Mouse (Mus musculus): Measurements from ENCODE around the gene Trip4. TPM values are rescaled to one million over a fixed set of nuclear protein-coding genes. Genes with fewer than 3 reads are reported as not detected.
A peak's percentile ranks its signal among the peaks of the same experiment; 100 is the strongest.

The Trip4 gene
- total and polyA plus RNA-seq, 3 experiments: 13.4 to 13.5 TPM; not detected in 1

GRCm38 (mm10) chr9:65820301-65820700, 88.3 kb downstream of the Trip4 start:
- peaks cover 4 to 10% of the 10 kb centered on the region in 2 experiments for H3K4me1 ChIP-seq (ENCODE audit: control insufficient read depth in 1 of 2, insufficient read depth in 2 of 2, low read length in 2 of 2)

GRCm38 (mm10) chr9:65818402-65818801, 90.2 kb downstream of the Trip4 start:
- Histone ChIP-seq H3K9me3 (replicated peaks; ENCODE audit: insufficient read depth, low read length) (no peaks in the 10 kb centered on the region), H3K9ac (ENCODE audit: control insufficient read depth, low read depth, low read length, poor library complexity, severe bottlenecking) (no peak overlapping the region), H3K4me1 (ENCODE audit: control insufficient read depth in 1 of 2, insufficient read depth in 2 of 2, low read length in 2 of 2) (peaks cover 2 to 4% of the 10 kb centered on the region in 2 experiments; a peak in 3 of 4 replicates), H3K27me3 (ENCODE audit: control insufficient read depth in 1 of 2, insufficient read depth in 2 of 2, low read length in 2 of 2) (no peaks in the 10 kb centered on the region), H3K27ac (ENCODE audit: control insufficient read depth, low read depth, low read length) (no peak overlapping the region), H3K36me3 (ENCODE audit: control insufficient read depth in 1 of 2, insufficient read depth in 2 of 2, low read length in 2 of 2) (peaks cover 0 to 10% of the 10 kb centered on the region in 2 experiments; a peak in 3 of 4 replicates), H3K79me2 (ENCODE audit: control insufficient read depth, insufficient read depth, low read length, poor library complexity) (peaks cover 36% of the 10 kb centered on the region), H3K4me3 (ENCODE audit: control insufficient read depth in 1 of 2, insufficient read depth in 1 of 2, low read depth in 2 of 2, low read length in 2 of 2) (no peak overlapping the region)
- no peak for DNase-seq (ENCODE audit: low read depth, low spot score)
- TF ChIP-seq EP300 (IDR thresholded peaks at IDR 0.05; ENCODE audit: low read depth in 1 of 2, low read length in 2 of 2) (no peak), ZKSCAN1 (IDR thresholded peaks at IDR 0.05; ENCODE audit: low read depth, low read length) (no peak), UBTF (IDR thresholded peaks at IDR 0.05; ENCODE audit: borderline replicate concordance, insufficient read depth, low read depth, low read length) (no peak), NRF1 (IDR thresholded peaks at IDR 0.05; ENCODE audit: insufficient read depth, low read depth, low read length, poor library complexity, severe bottlenecking) (no peak), ELF1 (IDR thresholded peaks at IDR 0.05; ENCODE audit: low read depth, low read length) (no peak), MEF2A (IDR thresholded peaks at IDR 0.05; ENCODE audit: extremely low read depth, insufficient replicate concordance, low read depth, low read length, poor library complexity, severe bottlenecking) (no peak), ZC3H11A (IDR thresholded peaks at IDR 0.05; ENCODE audit: low read depth, low read length) (no peak), SMC3 (IDR thresholded peaks at IDR 0.05; ENCODE audit: low read depth, low read length) (no peak), TBP (IDR thresholded peaks at IDR 0.05; ENCODE audit: low read depth, low read length) (no peak), ZMIZ1 (IDR thresholded peaks at IDR 0.05; ENCODE audit: low read depth, low read length) (no peak), USF1 (IDR thresholded peaks at IDR 0.05; ENCODE audit: low read depth, low read length) (no peak), GATA1 (IDR thresholded peaks at IDR 0.05; ENCODE audit: low read depth, low read length) (no peak)

More at GRCm38 (mm10) chr9:65820301-65820700, 88.3 kb downstream of the Trip4 start:
- DNase-seq (ENCODE audit: low read depth, low spot score): no peak
- Histone ChIP-seq H3K27ac (ENCODE audit: control insufficient read depth, low read depth, low read length) (no peak overlapping the region), H3K9me3 (replicated peaks; ENCODE audit: insufficient read depth, low read length) (no peaks in the 10 kb centered on the region), H3K36me3 (ENCODE audit: control insufficient read depth in 1 of 2, insufficient read depth in 2 of 2, low read length in 2 of 2) (peaks cover 0 to 21% of the 10 kb centered on the region in 2 experiments; a peak in 2 of 4 replicates), H3K9ac (ENCODE audit: control insufficient read depth, low read depth, low read length, poor library complexity, severe bottlenecking) (no peak overlapping the region), H3K27me3 (ENCODE audit: control insufficient read depth in 1 of 2, insufficient read depth in 2 of 2, low read length in 2 of 2) (no peaks in the 10 kb centered on the region), H3K4me3 (ENCODE audit: control insufficient read depth in 1 of 2, insufficient read depth in 1 of 2, low read depth in 2 of 2, low read length in 2 of 2) (no peak overlapping the region), H3K79me2 (ENCODE audit: control insufficient read depth, insufficient read depth, low read length, poor library complexity) (peaks cover 36% of the 10 kb centered on the region)
- TF ChIP-seq GATA1 (IDR thresholded peaks at IDR 0.05; ENCODE audit: low read depth, low read length) (no peak), RCOR1 (IDR thresholded peaks at IDR 0.05; ENCODE audit: low read depth, low read length) (no peak), ZNF384 (IDR thresholded peaks at IDR 0.05; ENCODE audit: low read depth, low read length) (peak; percentile 57; the same call in 1 of the 2 replicates), MAZ (IDR thresholded peaks at IDR 0.05; ENCODE audit: low read depth, low read length) (no peak), POLR2AphosphoS2 (IDR thresholded peaks at IDR 0.05; ENCODE audit: low read length) (no peak), MXI1 (IDR thresholded peaks at IDR 0.05; ENCODE audit: low read depth, low read length) (no peak), KAT2A (conservative IDR thresholded peaks at IDR 0.05; ENCODE audit: low read depth, low read length) (no peak)
